Mouse (Mus musculus) embryonic fibroblast, embryonic 13.5 days (primary cell): Measurements from ENCODE around the gene Masp1.

Source experiments
- CTCF ChIP-seq: IDR thresholded peaks from 2 replicates; pipeline ENCODE4 v1.5.1; 2011; ENCODE audit warnings: mild to moderate bottlenecking, control low read depth, low read length, moderate library complexity, borderline replicate concordance; ENCODE audit not compliant: insufficient read depth
- POLR2A ChIP-seq: IDR thresholded peaks from 2 replicates; pipeline ENCODE4 v1.6.1; 2011; ENCODE audit warnings: low read depth, mild to moderate bottlenecking, control low read depth, low read length, moderate library complexity

GRCm38 (mm10) chr16:23520235-23520871, at the start of gene Masp1, which contains the start of gene Rtp4:
- TF ChIP-seq POLR2A (peak; percentile 48; the same call in 1 of the 2 replicates), CTCF (no peak)
